Mouse (Mus musculus): ENCODE results near the gene Psph. TPM values are rescaled to one million over a fixed set of nuclear protein-coding genes. Genes with fewer than 3 reads are reported as not detected.

Gene Psph
- polyA plus RNA-seq, 1 experiment: 0.92 TPM

DNA sequence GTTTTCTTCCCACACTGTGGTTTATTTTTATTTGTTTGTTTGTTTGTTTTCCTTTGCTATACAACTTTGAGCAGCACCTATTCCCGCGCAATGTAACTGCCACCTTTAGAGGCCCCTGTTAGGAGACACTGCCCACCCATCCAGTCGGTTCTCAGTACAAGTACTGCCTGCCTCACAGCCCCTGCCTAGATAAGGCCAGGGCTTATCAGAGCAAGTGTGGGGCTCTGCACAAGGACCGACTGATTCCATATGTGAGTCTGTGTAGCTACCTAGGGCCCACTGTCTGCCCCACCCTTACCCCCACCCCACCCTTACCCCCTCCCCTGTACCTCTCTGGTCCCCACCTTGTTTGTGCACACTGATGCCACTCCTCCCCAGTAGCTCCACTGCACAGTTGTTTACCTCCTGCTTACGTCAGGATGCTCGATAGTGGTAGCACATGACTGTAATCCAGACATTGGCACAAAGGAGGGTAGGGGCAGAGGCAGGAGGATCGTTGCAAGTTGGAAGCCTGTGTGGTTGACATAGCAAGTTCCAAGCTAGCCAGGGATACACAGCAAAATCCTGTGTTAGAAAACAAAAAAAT is 44.3 kb downstream of the Psph start:
- H3K4me3 ChIP-seq (replicated peaks): peak overlapping the region; percentile 19

DNA sequence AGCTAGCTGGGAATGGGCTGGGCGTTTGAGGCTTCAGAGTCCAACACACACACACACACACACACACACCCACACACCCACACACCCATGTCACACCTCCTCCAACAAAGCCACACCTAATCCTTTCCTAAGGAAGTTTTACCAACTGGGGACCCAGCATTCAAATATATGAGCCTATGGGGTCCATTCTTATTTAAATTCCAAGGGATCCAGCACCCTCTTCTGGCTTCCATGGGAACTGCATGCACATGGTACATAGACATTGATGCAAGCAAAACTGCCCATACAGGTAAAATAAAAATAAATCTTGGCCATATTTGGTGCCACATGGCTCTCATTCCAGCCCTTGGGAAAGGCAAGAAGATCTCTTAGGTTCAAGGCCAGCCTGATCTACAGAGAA is 46.3 kb downstream of the Psph start:
- peaks cover 38% of the 10 kb centered on the region for H3K36me3 ChIP-seq (ENCODE audit: control insufficient read depth)
- TF ChIP-seq GATA1 (IDR thresholded peaks at IDR 0.05; ENCODE audit: low read length): no peak
- no peak for TF ChIP-seq TAL1 (IDR thresholded peaks at IDR 0.05; ENCODE audit: low read length)

More for the DNA sequence above, 44.3 kb downstream of the Psph start:
- Histone ChIP-seq H3K4me1 (ENCODE audit: control insufficient read depth) (peaks cover 39% of the 10 kb centered on the region), H3K27me3 (ENCODE audit: control insufficient read depth) (no peaks in the 10 kb centered on the region), H3K36me3 (ENCODE audit: control insufficient read depth) (peaks cover 52% of the 10 kb centered on the region), H3K9me3 (ENCODE audit: control insufficient read depth, low read length) (0 out of 2 replicates have a peak, but pooled peaks cover 5% of the 10 kb centered on the region)
- TF ChIP-seq GATA1 (IDR thresholded peaks at IDR 0.05; ENCODE audit: low read length): peak; percentile 28; the same call in 1 of the 2 replicates
- no peak for TF ChIP-seq TAL1 (IDR thresholded peaks at IDR 0.05; ENCODE audit: low read length)

DNA sequence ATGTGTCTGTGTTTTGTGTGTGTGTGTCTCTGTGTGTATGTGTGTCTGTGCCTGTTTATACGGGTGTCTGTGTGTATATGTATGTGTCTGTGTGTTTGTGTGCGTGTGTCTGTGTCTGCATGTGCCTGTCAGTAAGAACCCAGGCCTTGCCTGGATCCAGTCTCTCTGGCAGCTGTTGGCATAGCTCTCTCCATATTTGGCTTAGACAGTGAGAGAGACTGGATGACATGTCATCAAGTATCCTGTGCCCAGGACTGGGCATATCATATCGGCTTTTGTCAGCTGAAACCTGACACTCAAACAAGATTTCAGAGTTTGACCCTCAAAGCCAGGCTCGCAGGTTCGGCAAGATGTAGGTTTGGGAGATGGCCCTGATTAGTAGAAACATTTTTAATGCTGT is 56.2 kb downstream of the Psph start:
- H3K27me3 ChIP-seq (ENCODE audit: control insufficient read depth): no peaks in the 10 kb centered on the region
- no peaks in the 10 kb centered on the region for H3K9me3 ChIP-seq (ENCODE audit: control insufficient read depth, low read length)
- TF ChIP-seq GATA1 (IDR thresholded peaks at IDR 0.05; ENCODE audit: low read length): no peak
- no peak for TF ChIP-seq TAL1 (IDR thresholded peaks at IDR 0.05; ENCODE audit: low read length)
- H3K36me3 ChIP-seq (ENCODE audit: control insufficient read depth): peaks cover 7% of the 10 kb centered on the region
- no peak overlapping the region for H3K4me3 ChIP-seq (replicated peaks)
- peaks cover 58% of the 10 kb centered on the region for H3K4me1 ChIP-seq (ENCODE audit: control insufficient read depth)

More for the DNA sequence above, 46.3 kb downstream of the Psph start:
- Histone ChIP-seq H3K4me1 (ENCODE audit: control insufficient read depth) (peaks cover 39% of the 10 kb centered on the region), H3K4me3 (replicated peaks) (no peak overlapping the region), H3K9me3 (ENCODE audit: control insufficient read depth, low read length) (0 out of 2 replicates have a peak, but pooled peaks cover 5% of the 10 kb centered on the region), H3K27me3 (ENCODE audit: control insufficient read depth) (no peaks in the 10 kb centered on the region)

DNA sequence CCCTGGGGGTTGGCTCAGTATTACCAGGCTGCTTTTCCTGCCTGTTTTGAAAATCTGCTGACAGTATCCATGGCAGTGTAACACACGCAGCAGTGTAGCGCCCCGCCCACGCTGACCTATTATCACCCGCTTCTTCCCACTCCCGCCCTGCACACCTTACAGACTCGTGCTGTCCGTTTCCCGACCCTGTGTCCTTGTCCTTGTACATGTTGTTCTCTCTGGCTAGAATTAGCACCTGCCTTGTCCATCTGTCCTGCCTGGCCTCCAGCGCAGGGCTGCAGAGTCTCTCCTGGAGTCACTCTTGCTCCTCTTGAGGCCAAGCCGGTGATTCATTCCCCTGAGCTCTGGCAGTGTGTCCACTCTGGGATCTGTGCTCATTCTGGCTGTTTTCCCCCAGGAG is 56.9 kb downstream of the Psph start:
- TF ChIP-seq GATA1 (IDR thresholded peaks at IDR 0.05; ENCODE audit: low read length) (no peak), TAL1 (IDR thresholded peaks at IDR 0.05; ENCODE audit: low read length) (no peak)
- no peaks in the 10 kb centered on the region for H3K27me3 ChIP-seq (ENCODE audit: control insufficient read depth)
- H3K9me3 ChIP-seq (ENCODE audit: control insufficient read depth, low read length): no peaks in the 10 kb centered on the region
- peak overlapping the region; percentile 39 for H3K4me3 ChIP-seq (replicated peaks)
- H3K4me1 ChIP-seq (ENCODE audit: control insufficient read depth): peaks cover 62% of the 10 kb centered on the region
- peaks cover 7% of the 10 kb centered on the region for H3K36me3 ChIP-seq (ENCODE audit: control insufficient read depth)

DNA sequence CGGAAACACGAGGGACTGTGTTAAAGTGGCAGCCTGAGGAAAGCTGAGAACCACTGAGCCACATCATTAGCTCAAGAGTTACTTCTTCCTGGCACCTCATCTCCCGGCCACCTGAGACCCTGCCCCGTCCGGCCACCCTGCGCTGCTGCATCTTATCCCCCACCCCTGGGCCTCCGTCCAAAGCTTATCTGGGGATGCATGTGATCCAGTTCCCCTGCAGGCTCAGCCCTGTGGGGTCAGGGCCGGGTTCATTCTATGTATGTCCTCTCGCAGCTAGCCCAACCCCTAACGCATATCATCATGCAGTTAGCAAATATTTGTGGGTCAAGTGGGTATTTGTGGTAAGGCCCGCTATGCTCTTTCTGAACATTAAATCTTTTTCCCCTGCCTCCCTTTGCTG is 58.0 kb downstream of the Psph start:
- Histone ChIP-seq H3K9me3 (ENCODE audit: control insufficient read depth, low read length) (no peaks in the 10 kb centered on the region), H3K36me3 (ENCODE audit: control insufficient read depth) (peaks cover 2% of the 10 kb centered on the region), H3K27me3 (ENCODE audit: control insufficient read depth) (no peaks in the 10 kb centered on the region), H3K4me1 (ENCODE audit: control insufficient read depth) (peaks cover 63% of the 10 kb centered on the region), H3K4me3 (replicated peaks) (peak overlapping the region; percentile 43)
- TF ChIP-seq TAL1 (IDR thresholded peaks at IDR 0.05; ENCODE audit: low read length) (no peak), GATA1 (IDR thresholded peaks at IDR 0.05; ENCODE audit: low read length) (no peak)

DNA sequence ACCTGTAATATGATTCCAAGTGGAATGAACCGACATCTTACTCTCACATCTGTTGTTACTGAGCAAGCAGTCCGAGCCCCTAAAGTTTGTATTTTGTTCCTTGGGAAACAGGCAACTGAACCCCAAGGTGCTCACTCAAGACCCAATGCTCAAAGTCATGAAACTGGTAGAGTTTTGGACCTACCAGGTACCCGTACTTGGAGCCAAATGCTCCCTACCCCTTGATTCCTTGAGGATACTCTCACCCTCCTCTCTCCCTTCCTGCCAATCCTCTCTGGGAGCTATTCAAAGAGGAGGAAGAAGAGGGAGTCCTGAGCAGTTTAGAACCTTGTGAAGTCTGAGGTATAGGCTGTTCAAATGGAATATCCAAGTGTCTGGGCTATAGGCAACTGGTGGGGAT is 60.5 kb downstream of the Psph start:
- H3K9me3 ChIP-seq (ENCODE audit: control insufficient read depth, low read length): no peaks in the 10 kb centered on the region
- TF ChIP-seq GATA1 (IDR thresholded peaks at IDR 0.05; ENCODE audit: low read length) (no peak), TAL1 (IDR thresholded peaks at IDR 0.05; ENCODE audit: low read length) (no peak)
- H3K4me3 ChIP-seq (replicated peaks): peak overlapping the region; percentile 89
- H3K36me3 ChIP-seq (ENCODE audit: control insufficient read depth): no peaks in the 10 kb centered on the region; the same call in 1 of the 2 replicates
- peaks cover 76% of the 10 kb centered on the region for H3K4me1 ChIP-seq (ENCODE audit: control insufficient read depth)
- H3K27me3 ChIP-seq (ENCODE audit: control insufficient read depth): no peaks in the 10 kb centered on the region

DNA sequence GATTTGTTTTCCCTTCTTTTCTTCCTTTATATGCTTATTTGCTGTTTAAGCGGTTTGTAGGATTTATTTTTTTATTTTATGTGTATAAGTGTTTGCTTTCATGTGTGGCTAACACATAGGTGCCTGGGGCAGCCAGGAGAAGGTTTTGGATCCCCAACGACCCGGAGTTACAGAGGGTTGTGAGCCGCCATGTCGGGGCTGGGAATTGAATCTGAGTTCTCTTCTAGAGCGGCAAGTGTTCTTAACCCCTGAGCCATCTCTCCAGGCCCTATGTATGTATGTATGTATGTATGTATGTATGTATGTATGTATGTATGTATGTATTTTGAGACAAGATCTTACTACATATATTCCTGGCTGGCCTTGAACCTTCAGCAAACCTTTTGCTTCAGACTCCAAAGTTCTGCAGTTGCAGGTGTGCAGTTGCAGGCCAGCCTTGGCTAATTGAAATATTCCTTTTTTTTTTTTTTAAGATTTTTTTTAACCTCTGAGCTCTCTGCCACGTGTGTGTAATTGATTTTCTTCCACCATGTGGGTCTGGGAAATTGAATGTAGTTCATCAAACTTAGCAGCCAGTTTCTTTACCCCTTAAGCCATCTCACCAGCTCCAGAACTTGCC is 61.4 kb downstream of the Psph start:
- TF ChIP-seq TAL1 (IDR thresholded peaks at IDR 0.05; ENCODE audit: low read length): no peak
- no peak for TF ChIP-seq GATA1 (IDR thresholded peaks at IDR 0.05; ENCODE audit: low read length)
- Histone ChIP-seq H3K36me3 (ENCODE audit: control insufficient read depth) (no peaks in the 10 kb centered on the region; the same call in 1 of the 2 replicates), H3K9me3 (ENCODE audit: control insufficient read depth, low read length) (no peaks in the 10 kb centered on the region), H3K4me1 (ENCODE audit: control insufficient read depth) (peaks cover 71% of the 10 kb centered on the region), H3K27me3 (ENCODE audit: control insufficient read depth) (no peaks in the 10 kb centered on the region), H3K4me3 (replicated peaks) (peak overlapping the region; percentile 89)

DNA sequence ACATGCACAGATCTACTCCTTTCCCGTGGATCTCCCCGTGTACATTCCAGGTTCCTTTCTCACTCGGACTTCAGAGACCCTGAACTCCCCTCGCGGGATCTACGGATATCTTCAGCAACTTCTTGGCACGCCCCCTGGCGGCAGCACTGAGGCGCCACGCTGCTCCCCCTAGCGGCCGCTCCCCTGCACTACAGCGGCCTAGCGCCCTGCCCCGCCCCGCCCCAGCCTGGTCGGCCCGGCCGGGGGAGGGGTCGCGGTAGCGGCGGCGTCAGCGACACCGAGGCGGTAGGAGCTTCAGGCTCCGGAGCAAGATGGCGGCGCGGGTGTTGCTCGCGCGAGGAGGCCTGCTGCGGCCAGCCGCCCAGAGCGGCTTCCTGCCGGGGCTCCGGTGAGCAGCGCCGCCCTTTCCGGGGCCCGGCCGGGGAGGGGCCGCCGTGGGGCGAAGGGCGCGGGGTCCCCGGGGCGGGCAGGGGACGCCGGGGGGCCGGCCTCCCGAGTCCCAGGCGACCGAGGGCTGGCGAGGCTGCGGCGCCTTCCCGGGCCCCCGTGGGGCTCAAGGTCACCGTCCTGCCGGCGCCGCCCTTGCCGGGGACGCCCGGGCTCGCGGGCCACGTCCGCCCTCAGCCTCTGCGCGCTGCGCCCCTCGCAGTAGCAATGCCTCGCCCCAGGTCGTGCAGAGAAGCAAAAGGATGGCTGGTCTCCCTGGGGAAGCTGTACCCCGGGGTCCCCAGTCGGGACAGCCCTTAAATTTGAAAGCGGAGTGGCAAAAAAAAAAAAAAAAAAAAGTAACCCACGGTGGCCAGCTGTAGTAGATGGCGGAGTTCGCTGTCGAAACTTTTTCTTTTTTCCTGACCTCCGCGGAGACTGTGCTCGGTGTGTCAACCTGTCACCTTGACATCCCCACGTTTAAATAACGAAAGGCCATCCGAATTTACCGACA is 62.1 kb downstream of the Psph start, which contains the start of gene Nipsnap2:
Nipsnap2 (plus strand) TSS at position 230 of the 940 bp plus-strand sequence.
- H3K9me3 ChIP-seq (ENCODE audit: control insufficient read depth, low read length): no peaks in the 10 kb centered on the region
- peaks cover 63% of the 10 kb centered on the region for H3K4me1 ChIP-seq (ENCODE audit: control insufficient read depth)
- H3K36me3 ChIP-seq (ENCODE audit: control insufficient read depth): peaks cover 7% of the 10 kb centered on the region
- peak within 1 kb of the TSS; percentile 89 for H3K4me3 ChIP-seq (replicated peaks)
- H3K27me3 ChIP-seq (ENCODE audit: control insufficient read depth): no peaks in the 10 kb centered on the region
- TF ChIP-seq TAL1 (IDR thresholded peaks at IDR 0.05; ENCODE audit: low read length) (no peak), GATA1 (IDR thresholded peaks at IDR 0.05; ENCODE audit: low read length) (no peak)

DNA sequence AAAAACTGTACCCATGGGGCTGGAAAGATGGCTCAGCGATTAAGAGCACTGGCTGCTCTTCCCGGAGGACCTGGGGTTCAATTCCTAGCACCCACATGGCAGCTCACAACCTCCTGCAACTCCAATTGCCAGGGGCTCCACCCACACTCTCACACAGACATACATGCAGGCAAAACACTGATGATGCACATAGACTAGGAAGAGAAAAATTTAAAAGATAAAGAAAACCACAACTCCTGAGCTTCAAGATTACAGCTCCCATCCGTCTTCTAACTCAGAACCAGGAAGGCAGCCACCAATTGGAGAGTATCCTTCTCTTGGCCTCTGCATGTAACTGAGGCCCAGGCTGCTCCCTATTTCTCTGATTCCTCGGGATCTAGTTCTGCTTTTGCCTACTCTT is 63.0 kb downstream of the Psph start:
- Histone ChIP-seq H3K27me3 (ENCODE audit: control insufficient read depth) (no peaks in the 10 kb centered on the region), H3K9me3 (ENCODE audit: control insufficient read depth, low read length) (no peaks in the 10 kb centered on the region), H3K4me1 (ENCODE audit: control insufficient read depth) (peaks cover 55% of the 10 kb centered on the region), H3K36me3 (ENCODE audit: control insufficient read depth) (peaks cover 15% of the 10 kb centered on the region), H3K4me3 (replicated peaks) (peak overlapping the region; percentile 89)
- no peak for TF ChIP-seq GATA1 (IDR thresholded peaks at IDR 0.05; ENCODE audit: low read length)
- no peak for TF ChIP-seq TAL1 (IDR thresholded peaks at IDR 0.05; ENCODE audit: low read length)

Data from erythroblast, embryonic 14.5 days (primary cell).